ENCODE assay signal across 7 mouse cellular contexts in the genomic region with DNA sequence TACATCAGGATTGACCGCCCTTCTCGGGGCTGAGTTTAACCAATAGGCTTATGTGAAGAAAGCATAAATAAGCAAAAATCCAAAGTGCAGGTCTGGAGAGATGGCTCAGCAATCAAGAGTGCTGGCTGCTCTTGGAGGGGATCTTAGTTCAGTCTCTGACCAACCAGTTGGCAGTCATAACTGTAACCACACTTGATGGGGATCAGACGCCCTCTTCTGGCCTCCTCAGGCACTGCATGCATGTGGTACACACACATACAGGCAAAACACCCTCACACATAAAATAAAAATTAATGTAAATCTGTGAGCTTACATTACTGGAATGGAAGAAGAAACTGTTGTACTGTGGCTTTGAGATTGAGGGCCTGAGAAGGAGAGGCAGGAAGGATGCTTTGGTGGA. TPM values are rescaled to one million over a fixed set of nuclear protein-coding genes. Genes with fewer than 3 reads are reported as not detected.
DNase-seq lines count a peak whose midpoint lies in the region; TF ChIP-seq lines count a peak whose summit lies in the region.

No protein-coding gene starts in this region.

- no peaks in the 10 kb centered on the region for H3K4me1 ChIP-seq in lung, adult 2 months (ENCODE audit: control insufficient read depth, insufficient read depth, low read length)

- peak; percentile 52 for TF ChIP-seq CTCF in lung, adult 2 months (IDR thresholded peaks at IDR 0.05; ENCODE audit: insufficient read depth, low read length)

- WGBS in lung, adult 2 months = 79% methylated on average over 3 of the region's 3 CpGs

- no peaks in the 10 kb centered on the region; the same call in 1 of the 2 replicates for H3K27me3 ChIP-seq in splenic B cell, adult 2 months (ENCODE audit: control insufficient read depth, insufficient read depth, low read length, poor library complexity, severe bottlenecking)

- TF ChIP-seq POLR2A in lung, adult 2 months (IDR thresholded peaks at IDR 0.05; ENCODE audit: borderline replicate concordance, extremely low read depth, low read depth, low read length) = no peak

- no peak overlapping the region for H3K4me3 ChIP-seq in lung, adult 2 months (replicated peaks; ENCODE audit: extremely low read depth, low read depth, low read length)

- peak; percentile 18 for DNase-seq in lung, adult 2 months
- no peak for DNase-seq in lung, adult 18-20 months
- peak; percentile 76 for DNase-seq in R1 (ENCODE audit: low read depth, low spot score)
- peak; percentile 65 for DNase-seq in kidney, adult 9 months
- DNase-seq in splenic B cell, adult 2 months (ENCODE audit: low read depth, low spot score) = peak; percentile 51
- no peak for DNase-seq in layer of hippocampus, adult 9-11 months
- no peak for DNase-seq in ovary, postnatal 36 days (ENCODE audit: low spot score)

- H3K36me3 ChIP-seq in splenic B cell, adult 2 months (ENCODE audit: control insufficient read depth, insufficient read depth, low read length, poor library complexity, severe bottlenecking) = peaks cover 9% of the 10 kb centered on the region; the same call in 1 of the 2 replicates

RNA-seq across cellular contexts. Expression of gene Brap, which starts 10.0 kb away (rescaled TPM):
- 28.8 and 30.6 TPM in 2 replicates for polyA plus RNA-seq in lung, adult 2 months (2012; rRNA removed)

RNA-seq across cellular contexts. Expression of gene Acad10, which starts 10.1 kb away (rescaled TPM):
- 6.1 and 7.0 TPM in 2 replicates for polyA plus RNA-seq in lung, adult 2 months (2012; rRNA removed)

RNA-seq across cellular contexts. Expression of gene Atxn2, which starts 40.7 kb away (rescaled TPM):
- 107 and 108 TPM in 2 replicates for polyA plus RNA-seq in lung, adult 2 months (2012; rRNA removed)

RNA-seq across cellular contexts. Expression of gene Acad12, which starts 51.7 kb away (rescaled TPM):
- polyA plus RNA-seq in lung, adult 2 months (2012; rRNA removed) = 10.1 and 10.3 TPM in 2 replicates

Comparison
In these comparisons a context has a peak if more than half of its experiments do, and no peak if none do; other contexts are left out.
1. DNase-seq: peak in lung, adult 2 months (single experiment), R1 (single experiment), kidney, adult 9 months (single experiment) and splenic B cell, adult 2 months (single experiment); none in lung, adult 18-20 months (0 of 2), layer of hippocampus, adult 9-11 months (single experiment) and ovary, postnatal 36 days (single experiment).